Mouse (Mus musculus): ENCODE measurements around the gene Ly6g6f.
A peak's percentile ranks its signal among the peaks of the same experiment; 100 is the strongest.

DNA sequence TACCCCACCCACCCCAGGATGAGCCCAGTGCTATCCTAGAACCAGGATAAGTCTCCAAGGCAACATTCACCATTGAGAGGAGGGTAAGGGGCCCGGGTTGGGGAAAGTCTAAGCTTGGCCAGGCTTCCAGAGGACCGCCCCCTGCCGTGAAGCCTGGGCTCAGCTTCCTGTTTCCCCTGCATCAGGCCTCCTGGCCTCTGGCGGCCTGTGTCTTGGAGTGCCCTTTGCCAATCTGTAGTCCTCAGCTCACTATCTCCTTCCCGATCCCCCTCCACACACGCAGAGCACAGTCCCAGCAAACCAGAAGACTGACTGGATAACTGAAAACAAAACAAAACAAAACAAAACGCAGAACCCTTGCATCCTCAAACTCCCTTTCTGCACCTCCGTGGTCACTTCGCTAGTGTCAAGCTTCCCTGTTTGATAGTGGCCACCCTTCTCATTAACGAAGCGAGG, 35.8 kb downstream of the Ly6g6f start, which contains the start of gene Clic1:
- no peak for TF ChIP-seq CTCF (IDR thresholded peaks at IDR 0.05; ENCODE audit: insufficient read depth, low read length)
- TF ChIP-seq POLR2A (IDR thresholded peaks at IDR 0.05; ENCODE audit: borderline replicate concordance, extremely low read depth, low read depth, low read length), result peak; percentile 85; the same call in 1 of the 2 replicates

All from lung, adult 2 months (tissue).